Mouse (Mus musculus): ENCODE results near the gene Cep57l1.

GRCm38 (mm10) chr10:41682546-41683393 lies 126.9 kb downstream of the Cep57l1 start:
- TF ChIP-seq CTCF (IDR thresholded peaks at IDR 0.05; ENCODE audit: low read depth) (peak; percentile 93), EP300 (IDR thresholded peaks at IDR 0.05; ENCODE audit: low read depth) (no peak)
